Mouse (Mus musculus): ENCODE measurements around the gene Chadl.

GRCm38 (mm10) chr15:81700601-81701000 lies 3.5 kb upstream of the Chadl start:
- no peak for TF ChIP-seq CTCF (IDR thresholded peaks at IDR 0.05; ENCODE audit: extremely low read depth, insufficient read depth, insufficient read length, insufficient replicate concordance)
- TF ChIP-seq POLR2A (IDR thresholded peaks at IDR 0.05; ENCODE audit: low read depth, low read length) = no peak

Data from spleen, adult 2 months (tissue).